Mouse (Mus musculus): ENCODE measurements around the gene Kazn.
A peak's percentile ranks its signal among the peaks of the same experiment; 100 is the strongest.

GRCm38 (mm10) chr4:142083762-142084130 lies 155.5 kb downstream of the Kazn start:
- TF ChIP-seq CTCF (IDR thresholded peaks at IDR 0.05; ENCODE audit: low read depth, low read length) (peak; percentile 54), POLR2A (IDR thresholded peaks at IDR 0.05; ENCODE audit: insufficient read depth, low read length) (no peak)

Data from ES-Bruce4 (cell line).